Mouse (Mus musculus): ENCODE data around the gene Pot1a.

Pot1a gene

GRCm38 (mm10) chr6:25808806-25809495, at the start of gene Pot1a:
Pot1a (minus strand) TSS chr6:25809246.
- DNase-seq (ENCODE audit: low spot score in 2 of 2), result peak; percentile 88 to 98

GRCm38 (mm10) chr6:25836261-25836660, 27.2 kb upstream of the Pot1a start:
- DNase-seq (ENCODE audit: low spot score in 2 of 2), result no peak

GRCm38 (mm10) chr6:25806021-25806420, 3.0 kb downstream of the Pot1a start:
- no peak for DNase-seq (ENCODE audit: low spot score in 2 of 2)

- DNase-seq (ENCODE audit: low spot score in 2 of 2), result no peak
These were observed 6.8 kb downstream of the Pot1a start for GRCm38 (mm10) chr6:25802269-25802668.

GRCm38 (mm10) chr6:25801230-25801629, 7.8 kb downstream of the Pot1a start:
- DNase-seq (ENCODE audit: low spot score in 2 of 2), result no peak

GRCm38 (mm10) chr6:25768238-25768637, 40.8 kb downstream of the Pot1a start:
- DNase-seq (ENCODE audit: low spot score in 2 of 2), result no peak

DNA sequence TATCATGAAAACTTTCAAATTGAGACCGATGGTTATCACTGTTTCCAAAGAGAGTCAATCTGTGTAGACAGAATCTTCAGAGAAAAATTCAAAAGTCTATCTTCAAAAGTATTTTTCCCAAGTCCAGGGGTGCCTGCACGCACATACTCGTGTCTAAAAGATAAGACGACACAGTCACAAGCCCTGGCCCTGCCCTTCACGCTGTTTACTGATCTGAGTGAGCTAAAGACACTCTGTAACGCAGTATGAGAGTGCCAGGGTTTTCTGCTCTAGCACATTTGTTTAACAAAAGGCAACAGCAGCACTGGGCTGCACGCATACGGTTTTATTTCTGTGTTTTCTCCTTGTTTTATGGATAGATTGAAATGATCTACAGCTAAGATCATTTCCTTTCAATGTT, 41.5 kb downstream of the Pot1a start:
- DNase-seq (ENCODE audit: low spot score in 2 of 2), result no peak

- DNase-seq (ENCODE audit: low spot score in 2 of 2), result peak; percentile 3 to 45
These were observed 42.0 kb downstream of the Pot1a start for GRCm38 (mm10) chr6:25767073-25767472.

GRCm38 (mm10) chr6:25766283-25766682, 42.8 kb downstream of the Pot1a start:
- peak in 1 of 2 experiments; percentile 22 for DNase-seq (ENCODE audit: low spot score in 2 of 2)

DNA sequence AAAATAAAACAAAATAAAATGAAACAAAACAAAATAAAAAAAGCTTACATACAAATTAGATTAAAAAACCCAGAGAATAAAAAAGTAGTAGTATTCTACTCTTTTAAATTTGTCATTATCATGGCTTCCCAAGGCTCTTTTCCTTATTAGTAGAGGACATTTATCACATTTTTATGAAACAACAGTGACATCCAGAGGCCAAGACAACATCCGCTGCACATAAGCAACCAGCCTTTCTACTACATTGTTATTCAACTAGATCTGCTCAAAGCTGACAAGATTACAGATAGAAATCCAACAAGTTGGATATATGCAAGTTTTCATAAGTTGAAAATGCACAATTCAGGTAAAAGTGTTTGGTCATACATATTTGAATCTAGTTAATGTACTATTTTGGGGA, 56.4 kb downstream of the Pot1a start:
- no peak for DNase-seq (ENCODE audit: low spot score in 2 of 2)

DNA sequence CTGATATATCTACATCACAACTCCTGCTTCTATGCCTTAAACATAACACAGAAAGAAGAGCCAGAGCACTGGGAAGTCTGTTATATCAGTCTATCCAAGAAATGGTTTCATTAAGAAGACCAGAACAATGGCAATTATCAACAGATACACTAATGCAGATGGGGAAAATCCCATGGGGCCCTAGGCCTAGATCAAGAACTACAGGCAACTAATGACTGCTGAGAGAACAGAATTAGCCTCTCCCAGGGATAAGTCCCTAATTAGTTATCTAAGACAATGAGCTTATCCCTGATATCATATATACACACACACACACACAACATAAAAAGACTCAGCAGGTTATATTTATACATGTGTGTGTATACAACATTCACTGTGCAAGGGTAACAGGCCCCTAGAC, 72.5 kb downstream of the Pot1a start:
- DNase-seq (ENCODE audit: low spot score in 2 of 2), result no peak

GRCm38 (mm10) chr6:25726560-25726959, 82.5 kb downstream of the Pot1a start:
- no peak for DNase-seq (ENCODE audit: low spot score in 2 of 2)

- DNase-seq (ENCODE audit: low spot score in 2 of 2), result no peak
These were observed 98.4 kb downstream of the Pot1a start for GRCm38 (mm10) chr6:25710601-25711000.

GRCm38 (mm10) chr6:25709250-25709895, 99.7 kb downstream of the Pot1a start:
- DNase-seq (ENCODE audit: low spot score in 2 of 2), result peak in 1 of 2 experiments; percentile 83

- no peak for DNase-seq (ENCODE audit: low spot score in 2 of 2)
These were observed 109.1 kb downstream of the Pot1a start for GRCm38 (mm10) chr6:25699956-25700355.
